Mouse (Mus musculus) lung, adult 2 months (tissue): ENCODE measurements at regions not wholly inside any gene's neighbourhood (a gene's known extent, or its start where the extent isn't known, plus 50 kb on each side); places are given as distances from the start of the nearest gene placed in this dataset.

ENCODE experiments used
- CTCF ChIP-seq: fragments of 200-500 bp; IDR thresholded peaks from 2 replicates; pipeline ENCODE4 v1.5.1; 2011; ENCODE audit warnings: mild to moderate bottlenecking, low read length, control low read depth; ENCODE audit not compliant: insufficient read depth
- POLR2A ChIP-seq: fragments of 200-500 bp; IDR thresholded peaks from 2 replicates; pipeline ENCODE4 v1.6.1; 2011; ENCODE audit warnings: low read depth, mild to moderate bottlenecking, control low read depth, low read length, borderline replicate concordance; ENCODE audit errors: extremely low read depth

- TF ChIP-seq CTCF = no peak
- TF ChIP-seq POLR2A = no peak
These were observed 286.3 kb downstream of the 1500009L16Rik start for GRCm38 (mm10) chr10:84008923-84009322.
